Mouse (Mus musculus): ENCODE data around the gene Ints1.
"Not testable (repeated sequence)": the region's sequence is repeated elsewhere in the genome, so short reads cannot be mapped to it uniquely, and the experiment has no call there.

Gene Ints1

DNA sequence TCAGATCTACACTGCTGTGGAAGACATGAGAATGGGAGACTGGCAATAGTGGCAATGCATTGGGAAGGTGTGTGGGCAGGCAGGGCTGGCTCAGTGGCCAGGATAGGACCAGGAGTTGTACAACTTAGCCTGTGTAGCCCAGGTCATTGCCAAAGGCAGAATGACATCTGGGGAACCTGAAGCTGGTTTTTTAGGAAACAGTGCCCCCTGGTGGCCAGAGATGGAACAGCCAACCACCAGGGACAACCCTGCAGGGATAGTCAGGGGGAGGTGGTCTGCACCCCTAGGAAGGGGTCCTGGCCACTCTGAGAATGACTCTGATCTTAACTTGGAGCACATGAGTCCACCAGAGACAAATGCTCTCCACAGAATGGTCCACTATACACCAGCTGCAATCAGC is 24.9 kb downstream of the Ints1 start:
- peak; percentile 57 to 82 for DNase-seq

DNA sequence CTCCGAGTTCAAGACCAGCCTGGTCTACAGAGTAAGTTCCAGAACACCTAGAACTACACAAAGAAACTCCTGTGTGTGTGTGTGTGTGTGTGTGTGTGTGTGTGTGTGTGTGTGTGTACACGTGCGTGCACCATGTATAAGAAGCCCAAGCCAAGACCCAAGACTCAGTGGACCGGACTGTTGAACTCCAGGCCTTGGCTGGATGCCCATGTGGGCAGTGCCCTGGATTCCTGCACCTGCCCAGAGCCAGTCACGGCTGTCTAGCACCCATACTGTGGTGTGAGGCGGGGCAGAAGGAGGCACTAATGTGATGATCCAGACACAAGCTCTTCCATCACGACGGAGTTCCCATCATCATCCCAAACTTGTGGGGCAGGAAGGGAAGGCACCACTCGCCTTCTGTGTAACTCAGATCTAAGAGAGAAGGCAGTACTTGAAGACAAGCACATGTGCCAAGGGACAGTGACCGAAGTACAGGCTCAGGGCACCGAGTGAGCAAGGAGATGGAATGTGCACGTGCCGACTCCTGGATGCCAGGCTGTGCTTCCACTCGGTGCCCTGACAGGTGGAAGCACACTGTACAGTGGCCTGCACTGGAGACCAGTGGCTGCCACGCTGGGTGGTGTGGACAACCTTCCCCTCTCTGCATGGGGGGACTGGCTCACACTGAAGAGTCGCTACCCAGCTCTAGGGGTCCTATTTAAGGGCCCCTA is 25.9 kb downstream of the Ints1 start:
- peak; percentile 89 to 90 for DNase-seq

DNA sequence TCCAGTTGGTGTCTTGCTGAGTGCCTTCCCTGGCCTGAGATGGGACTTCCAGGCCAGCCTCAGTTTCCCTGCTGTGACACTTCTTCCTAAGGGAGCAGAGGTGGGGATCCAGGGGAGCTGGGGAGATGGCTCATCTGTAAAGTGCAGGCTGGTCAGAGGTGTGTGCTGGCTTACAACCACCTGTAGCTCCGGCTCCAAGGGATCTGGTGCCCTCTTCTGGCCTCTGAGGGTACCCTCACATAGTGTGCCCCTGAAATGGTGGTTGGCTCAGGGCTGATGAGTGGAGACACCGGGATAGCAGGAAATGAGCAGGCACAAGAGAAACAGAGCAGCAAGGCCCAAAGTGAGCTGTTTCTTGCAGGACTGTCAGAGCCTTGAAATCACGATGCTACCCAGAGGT is 29.7 kb downstream of the Ints1 start:
- DNase-seq = peak; percentile 79 to 87

DNA sequence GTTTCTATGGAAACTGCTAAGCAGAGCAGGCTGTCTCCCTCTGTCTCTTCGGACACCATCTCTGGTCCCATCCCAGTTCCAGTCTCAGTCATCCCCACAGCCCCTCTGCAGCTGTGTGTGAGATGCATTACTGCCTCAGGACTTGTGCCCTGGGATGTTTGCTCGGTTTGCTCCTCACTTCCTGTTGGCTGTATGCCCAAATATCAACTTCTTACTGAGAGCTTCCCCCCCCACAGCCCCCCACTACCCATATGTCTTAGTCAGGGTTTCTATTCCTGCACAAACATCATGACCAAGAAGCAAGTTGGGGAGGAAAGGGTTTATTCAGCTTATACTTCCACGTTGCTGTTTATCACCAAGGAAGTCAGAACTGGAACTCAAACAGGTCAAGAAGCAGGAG is 32.8 kb downstream of the Ints1 start:
- DNase-seq = not testable (repeated sequence)

DNA sequence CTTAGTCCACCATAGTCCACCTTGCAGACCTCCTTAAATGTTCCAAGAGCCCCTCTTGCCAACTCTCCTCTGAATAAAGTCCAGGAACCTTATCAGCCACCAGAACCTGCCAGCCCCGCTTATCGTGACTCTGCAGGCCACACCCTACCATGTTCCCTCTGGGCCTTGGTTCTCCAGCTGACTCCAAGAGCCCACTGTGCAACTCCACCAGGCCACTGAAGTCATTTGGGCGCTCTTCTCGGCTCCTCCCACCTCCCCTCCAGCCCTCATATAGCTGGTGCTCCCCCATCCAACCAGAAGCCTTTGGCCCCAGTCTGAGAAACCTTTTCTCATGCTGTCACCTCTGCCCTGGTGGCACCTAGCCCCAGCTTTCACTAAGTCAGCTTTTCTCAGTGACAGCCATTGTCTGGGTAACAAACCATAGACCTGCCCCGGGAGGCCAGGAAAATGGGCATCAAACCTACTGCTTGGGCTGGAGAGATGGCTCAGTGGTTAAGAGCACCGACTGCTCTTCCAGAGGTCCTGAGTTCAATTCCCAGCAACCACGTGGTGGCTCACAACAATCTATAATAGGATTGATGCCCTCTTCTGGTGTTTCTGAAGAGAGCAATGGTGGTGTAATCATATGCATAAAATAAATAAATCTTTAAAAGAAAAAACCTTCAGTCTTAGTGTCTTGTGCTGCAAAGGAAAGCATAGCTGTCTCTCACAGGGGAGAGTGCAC is 36.7 kb downstream of the Ints1 start:
- DNase-seq = no peak

DNA sequence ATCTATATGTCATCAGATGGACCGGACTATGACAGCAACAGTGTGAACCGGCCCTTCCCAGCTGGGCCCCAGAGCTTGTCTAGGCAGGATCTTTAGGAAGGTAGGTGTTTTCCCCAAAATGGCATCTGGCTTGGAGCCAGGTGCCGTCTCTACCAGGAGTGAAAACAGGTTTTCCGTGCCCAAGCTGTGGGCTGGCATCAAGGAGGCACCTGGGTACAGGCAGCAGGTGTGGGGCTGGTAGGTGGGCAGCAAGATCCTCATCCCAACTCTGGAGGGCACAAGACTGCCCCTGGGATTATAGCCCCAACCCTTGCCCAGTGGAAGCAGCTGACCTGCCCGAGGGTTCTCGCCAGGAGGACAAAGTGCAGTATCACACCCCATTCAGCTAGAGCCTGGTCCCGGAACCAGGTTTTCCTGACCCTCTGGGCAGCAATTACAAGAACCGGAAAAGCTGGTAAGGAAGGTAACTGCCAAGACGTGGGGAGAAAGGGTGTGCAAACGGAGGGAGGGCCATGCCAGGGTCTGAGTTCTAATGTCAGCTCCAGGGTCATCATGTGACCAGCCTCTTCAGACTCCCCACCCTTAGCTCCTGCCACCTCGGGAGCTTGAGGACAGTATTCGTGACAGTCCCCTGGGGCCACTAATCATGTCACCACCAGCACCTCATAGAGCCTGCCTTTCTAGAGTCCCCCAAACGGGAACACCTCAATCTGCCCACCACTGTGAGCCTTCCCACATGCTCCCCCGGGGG is 37.5 kb downstream of the Ints1 start:
- peak; percentile 80 to 83 for DNase-seq

DNA sequence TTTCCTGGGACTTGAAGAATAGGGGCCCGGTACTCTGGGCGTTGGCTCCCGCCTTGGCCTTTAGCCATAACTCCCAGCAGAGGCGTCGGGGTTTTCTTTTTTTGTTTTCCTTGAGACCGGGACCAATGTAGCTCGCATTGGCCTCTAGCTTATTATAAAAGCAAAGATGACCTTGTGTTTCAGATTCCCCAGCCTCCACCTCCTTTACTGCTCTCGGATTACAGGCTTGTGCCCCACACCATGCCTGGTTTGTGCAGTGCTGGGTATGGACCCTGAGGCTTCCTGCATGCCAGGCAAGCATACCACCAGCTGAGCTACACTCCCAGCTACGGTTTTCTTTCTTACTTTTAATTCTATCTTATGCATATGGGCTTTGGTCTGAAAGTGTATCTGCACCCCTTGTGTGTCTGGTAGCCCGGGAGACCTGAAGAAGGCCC is 39.0 kb downstream of the Ints1 start:
- DNase-seq = no peak

DNA sequence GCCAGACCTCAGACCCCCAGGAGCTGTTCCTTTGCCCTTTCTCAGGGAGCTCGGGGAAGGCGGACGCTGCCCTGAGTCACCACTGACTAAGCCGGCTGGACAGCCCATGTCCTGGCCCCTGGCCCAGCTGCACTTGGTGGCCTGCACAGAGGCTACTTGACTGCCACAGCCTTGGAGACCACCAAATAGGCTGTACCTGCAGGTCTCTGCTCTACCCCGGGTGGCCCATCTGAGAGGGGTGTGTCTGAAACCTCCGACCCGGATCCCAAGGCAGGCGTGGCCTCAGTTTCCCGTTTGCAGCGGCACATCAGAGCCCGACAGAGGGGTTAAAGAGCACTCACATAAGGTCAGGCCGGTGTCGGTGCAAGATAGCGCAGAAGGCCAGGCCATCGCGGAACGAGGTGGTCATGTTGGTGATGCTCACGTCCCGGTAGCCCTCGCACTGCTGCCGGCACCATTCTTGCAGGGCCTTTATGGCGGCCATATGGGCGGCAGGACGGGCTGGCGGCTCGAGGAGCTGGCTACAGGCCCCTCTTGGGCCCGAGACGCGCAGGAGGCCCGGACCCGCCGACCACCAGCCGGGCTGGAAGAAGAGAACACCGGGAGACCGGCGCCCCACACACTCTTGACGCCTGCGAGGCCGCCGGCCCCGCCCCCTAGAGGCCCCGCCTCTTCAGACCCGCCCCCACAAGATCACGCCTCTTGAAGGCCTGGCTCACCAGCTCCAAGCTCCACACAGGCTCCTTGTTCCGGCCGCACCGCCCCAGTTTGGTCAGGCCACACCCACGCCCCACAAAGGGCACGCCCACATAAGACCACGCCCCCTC is 39.6 kb downstream of the Ints1 start, which contains the start of gene Micall2:
TSS of gene Micall2 (minus strand) at position 660 of the 827 bp plus-strand sequence.
- peak; percentile 97 for DNase-seq

DNA sequence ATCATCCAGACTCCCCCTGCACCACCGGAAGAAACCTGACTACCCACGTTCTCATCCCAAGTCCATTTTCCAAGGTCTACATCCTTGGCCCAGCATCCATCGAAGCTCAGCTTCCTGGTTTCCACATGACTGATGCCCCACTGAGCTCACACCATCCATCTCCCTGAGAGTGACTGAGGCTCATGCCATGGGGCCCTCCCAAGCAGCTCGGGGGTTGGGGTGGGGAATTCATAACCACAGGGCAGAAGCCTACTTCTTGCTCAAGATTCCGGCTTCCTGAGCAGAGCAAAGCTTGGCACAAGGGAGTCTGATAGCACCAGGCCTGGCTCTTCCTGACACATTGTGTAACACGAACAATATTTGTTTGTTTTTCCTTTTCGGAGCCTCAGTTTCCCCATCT is 40.7 kb downstream of the Ints1 start:
- no peak for DNase-seq

DNA sequence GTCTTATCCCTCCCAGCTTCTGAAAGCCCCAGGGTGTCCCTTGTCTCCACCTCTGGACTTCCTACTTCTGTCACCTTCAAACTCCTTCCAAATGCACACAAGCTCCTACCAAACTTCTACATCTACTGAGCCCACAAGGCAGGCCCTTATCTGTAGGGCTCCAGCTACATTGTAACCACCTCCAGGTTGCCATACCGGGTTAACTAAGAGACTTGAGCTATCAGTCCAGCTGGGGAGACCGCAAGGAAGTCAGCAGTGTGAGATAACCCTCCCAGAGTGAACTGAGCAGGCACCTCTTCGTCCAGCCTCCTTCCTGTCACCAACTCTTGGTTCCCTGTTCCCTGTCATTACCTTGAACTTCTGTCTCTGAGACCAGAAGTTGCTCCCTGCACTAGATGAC is 41.5 kb downstream of the Ints1 start:
- DNase-seq = no peak

DNA sequence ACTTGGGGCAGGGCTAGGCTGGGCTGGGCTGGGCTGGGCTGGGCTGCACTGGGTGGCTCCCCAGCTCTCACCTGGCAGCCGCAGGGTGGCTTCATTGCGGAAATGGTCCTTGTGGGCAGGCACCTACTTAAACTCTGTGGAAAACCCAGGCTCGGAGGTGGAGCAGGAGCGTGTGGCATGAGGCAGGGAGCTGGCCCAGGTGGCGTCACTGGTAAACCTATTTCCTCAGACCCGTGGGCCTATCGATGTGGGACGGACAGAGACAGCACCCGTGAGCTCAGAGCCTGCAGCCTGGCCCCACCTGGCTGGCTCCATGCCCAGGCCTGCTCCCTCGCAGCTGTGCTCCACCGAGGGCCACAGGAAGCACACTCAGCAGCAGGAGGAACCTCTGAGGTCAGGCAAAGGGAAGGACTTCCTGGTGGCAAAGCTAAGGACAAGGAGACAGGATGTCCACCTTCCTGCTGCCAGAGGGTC is 42.8 kb downstream of the Ints1 start:
- peak; percentile 81 to 83 for DNase-seq

DNA sequence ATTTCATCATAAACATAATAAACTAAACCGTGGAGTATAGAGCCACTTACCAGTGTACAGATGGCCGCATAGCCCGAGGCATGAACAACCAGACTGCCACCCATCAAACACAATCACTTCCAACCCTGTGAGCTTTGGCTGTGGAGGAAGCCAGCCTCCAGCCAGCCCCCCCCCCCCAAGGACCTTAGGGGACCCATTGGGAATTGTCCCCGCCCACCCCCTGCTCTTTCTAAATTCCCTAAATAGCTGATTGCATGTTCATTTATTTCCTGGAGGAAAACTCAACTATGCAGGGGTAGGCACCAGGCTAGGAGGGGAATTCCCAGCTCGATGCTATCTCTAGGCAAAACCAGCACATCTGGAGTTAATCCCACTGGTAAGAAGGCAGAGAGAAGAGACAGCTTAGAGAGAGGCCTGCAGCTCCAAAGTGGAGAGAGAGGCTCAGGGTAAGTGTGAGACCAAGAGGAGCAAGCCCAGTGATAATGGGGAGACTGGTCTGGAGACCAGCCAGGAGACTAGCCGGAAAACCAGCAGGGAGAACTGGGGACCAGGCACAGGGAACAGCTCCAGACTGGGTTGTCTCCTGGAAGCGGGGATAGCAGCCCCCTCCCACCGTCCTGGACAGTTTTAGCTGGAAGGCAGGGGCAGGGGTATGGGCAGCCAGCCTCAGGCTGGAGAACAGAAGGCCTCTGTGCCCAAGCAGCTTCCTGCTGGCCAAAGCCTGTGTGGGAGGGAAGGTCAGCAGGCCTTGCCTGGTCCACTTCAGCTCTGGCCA is 44.6 kb downstream of the Ints1 start:
- peak; percentile 29 to 55 for DNase-seq

DNA sequence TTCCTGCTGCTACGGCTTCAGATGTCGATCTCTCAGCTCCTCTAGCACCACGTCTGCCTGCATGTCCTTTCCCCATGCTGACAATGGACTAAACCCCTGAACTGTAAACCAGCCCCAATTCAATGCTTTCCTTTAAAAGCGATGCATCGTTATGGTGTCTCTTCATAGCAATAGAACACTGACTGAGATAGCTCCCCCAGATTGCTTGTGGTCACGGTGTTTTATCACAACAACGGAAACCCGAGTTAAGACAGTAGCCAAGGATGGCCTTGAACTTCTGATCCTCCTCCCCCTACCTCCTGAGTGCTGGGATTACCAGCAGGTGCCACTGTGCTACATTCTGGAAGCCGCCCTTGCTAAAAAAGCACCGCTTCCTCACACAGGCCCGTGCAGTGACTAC is 48.2 kb downstream of the Ints1 start:
- DNase-seq = no peak

DNA sequence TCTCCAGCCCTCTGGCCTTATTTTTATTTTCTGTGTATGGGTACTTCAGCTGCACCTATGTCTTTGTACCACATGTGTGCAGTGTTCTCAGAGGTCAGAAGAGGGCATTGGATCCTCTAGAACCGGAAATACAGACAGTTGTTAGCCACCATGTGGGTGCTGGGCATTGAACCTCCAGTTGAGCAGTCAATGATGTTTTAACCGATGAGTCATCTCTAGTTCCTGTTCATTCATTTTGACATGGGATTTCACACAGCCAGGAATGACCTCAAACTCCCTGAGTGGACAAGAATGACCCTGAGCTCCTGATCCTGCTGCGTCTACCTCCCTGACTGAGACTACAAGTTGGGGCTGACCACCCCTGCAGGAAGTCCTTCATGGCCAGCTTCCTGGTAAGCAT is 49.3 kb downstream of the Ints1 start:
- DNase-seq = no peak

DNA sequence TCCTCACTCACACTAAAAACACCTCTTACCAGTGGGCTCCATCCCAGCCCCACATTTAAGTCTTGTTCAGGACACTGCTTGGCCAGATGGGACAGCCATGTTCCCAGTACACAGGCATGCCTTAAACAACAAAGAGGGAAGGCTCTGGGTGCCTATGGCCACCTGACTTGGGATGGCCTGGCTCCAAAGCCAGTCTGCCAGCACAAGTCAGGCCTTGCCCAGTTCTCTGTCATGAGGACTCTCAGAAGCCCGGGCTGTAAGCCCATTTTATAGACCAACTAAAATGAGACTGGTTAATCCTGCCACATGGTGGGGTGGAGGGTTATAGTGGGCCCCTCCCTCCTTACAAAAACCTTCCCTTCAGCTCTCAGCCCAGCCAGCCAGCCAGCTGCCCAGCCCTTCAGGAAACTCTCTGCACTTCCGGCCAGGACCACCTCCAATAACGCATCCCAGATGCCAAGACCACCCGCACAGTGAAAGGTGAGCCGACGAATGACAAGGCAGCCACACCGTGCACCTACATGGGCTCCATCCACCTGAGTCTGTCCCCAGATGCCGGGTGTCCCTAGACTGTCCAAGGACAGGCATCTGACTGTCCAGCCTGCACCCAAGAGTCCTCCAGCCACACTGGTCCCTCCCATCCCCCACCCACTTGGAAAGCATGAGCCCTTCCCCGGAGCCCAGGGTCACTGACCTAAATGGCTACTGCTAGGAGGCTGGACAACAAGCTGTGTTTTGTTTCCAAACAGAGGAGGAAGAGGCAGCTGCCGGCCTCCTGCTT is 50.9 kb downstream of the Ints1 start:
- DNase-seq = peak; percentile 53 to 68

DNA sequence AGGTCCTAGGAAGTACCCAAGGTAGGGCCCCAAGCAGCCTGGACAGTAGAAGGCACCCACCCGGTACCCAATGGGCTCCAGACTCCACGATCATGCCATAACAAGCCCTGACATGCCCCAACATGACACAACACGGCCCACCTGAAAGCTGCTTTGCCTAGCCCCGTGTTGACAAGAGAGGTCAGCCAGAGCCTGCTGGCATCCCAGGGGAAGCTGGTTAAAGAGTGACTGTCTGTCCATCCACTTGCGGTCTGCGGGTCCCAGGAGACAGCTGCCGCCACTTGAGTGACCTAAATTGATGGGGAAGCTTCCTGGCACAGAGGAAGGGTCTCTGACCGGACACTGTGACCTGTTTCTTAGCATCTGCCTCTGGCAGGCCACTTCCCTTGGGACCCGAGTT is 52.4 kb downstream of the Ints1 start:
- peak; percentile 53 to 58 for DNase-seq

DNA sequence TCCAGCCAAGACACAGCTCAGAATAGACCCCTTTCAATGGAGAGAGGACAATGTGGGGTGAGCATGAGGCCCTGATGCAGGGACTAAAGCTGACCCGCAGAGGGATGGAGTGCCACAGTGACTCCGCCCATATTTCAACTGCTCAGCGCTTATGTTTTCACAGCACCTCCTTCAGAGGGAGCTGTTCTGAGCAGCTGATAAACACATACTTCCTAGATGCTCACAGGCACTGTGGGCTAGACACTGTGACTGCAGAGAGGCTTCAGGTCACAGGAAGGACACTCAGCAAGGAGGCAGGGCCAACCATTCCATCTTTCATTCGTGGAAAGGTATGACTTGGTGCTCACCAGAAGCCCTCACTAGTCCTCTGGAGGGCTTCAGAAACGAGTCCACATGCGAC is 52.8 kb downstream of the Ints1 start:
- DNase-seq = no peak

DNA sequence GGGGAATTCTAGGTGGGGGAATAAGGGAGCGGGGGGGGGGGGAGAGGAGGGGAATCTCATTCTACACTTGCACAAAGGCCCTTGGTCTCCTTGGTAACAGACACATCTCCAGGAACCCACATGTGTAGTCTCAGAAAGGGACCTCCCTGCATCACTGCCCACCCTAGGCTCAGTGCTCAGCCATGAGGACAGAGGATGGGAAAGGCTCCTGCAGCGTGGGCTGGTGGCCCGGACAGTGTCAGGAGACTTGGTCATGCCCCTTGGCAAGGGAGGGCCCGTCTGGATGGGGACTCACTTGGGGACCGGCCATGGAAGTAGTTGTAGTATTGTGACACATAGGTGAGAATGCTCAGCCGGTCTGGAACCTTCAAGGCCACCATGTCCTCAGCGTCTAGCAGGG is 56.5 kb downstream of the Ints1 start:
- no peak for DNase-seq

DNA sequence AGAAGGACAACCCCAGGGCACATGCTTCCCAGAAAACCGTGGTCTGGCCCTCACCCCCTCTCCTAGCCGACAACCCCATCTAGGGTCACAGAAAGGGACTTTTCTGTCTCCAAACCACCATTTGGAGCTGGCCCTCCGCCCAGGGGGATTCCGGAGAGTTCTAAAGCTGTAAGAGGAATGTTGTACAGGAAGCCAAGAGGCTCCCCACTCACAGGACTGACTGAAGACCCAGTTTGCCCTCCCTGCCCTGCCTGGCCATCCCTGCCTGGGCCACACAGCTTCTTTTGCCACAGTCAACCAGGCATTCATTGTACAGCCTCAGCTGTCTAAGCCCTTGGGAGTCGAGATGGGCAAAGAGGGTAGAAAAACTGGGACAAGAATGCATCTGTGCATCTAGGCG is 56.9 kb downstream of the Ints1 start:
- DNase-seq = peak in 1 of 2 experiments; percentile 64

DNA sequence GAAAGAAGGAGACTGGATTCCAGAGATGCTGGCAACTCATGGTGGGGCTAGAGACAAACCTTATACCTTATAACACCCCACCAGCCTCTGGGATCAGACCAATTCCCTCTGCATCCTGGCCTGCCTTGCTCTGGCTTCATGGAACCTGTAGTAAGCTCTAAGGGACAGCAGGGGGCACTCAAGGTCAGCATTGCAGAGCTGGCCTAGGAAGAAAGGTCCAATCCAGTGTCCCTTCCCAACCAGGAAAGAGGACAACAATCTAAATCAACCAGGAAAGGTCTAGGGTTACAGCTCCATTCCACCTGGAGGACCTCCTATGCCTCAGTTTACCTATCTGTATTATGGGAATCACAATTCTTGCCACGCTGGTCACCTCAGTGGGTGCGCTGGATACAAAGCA is 57.8 kb downstream of the Ints1 start:
- DNase-seq = peak; percentile 73 to 82

DNA sequence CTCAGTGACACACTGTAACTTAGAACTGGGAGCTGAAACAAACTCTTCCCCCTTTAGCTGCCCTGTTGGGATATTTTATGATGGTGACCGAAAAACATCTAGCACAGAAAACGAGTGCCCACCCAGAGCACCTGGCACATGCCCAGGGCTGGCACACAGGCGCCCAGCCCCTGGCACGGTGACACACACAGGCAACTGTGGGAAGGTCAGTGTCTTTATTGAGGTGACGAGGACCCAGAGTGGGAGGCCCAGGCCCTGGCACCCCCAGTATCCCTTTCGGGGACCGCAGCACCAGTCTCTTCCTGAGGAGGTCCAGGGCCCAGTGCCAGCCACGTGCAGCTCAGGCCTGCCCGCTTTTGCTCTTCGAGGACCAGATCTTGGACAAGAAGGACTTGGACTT is 69.0 kb downstream of the Ints1 start:
- DNase-seq = no peak
